Mouse (Mus musculus) embryo, embryonic 10.5 days (tissue): ENCODE measurements at regions not wholly inside any gene's neighbourhood (a gene's known extent, or its start where the extent isn't known, plus 50 kb on each side); places are given as distances from the start of the nearest gene placed in this dataset.

Source experiments
- DNase-seq: peaks from one replicate; pipeline ENCODE4 v3.0.0-alpha.2; 2015; ENCODE audit warnings: low spot score

DNA sequence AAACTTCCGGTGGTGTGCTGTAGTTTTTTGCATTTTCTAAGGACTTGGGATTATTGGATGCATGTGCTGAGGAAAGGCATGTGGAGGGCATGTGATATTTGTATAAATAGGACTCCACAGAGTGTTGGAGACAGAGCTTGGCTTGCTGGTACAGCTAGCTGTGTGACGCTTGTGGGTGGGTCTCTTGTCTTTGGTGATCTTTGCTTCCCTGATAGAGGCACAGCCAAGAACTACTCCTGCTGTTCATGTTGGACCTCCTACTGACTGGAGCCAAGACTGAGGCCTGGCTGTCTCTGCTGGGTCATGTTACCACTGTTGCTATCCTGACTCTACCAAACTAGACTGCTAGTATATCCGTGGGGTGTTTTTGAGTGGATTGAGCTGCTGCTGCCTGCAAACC lies 103.1 kb upstream of the Syndig1 start:
- DNase-seq: no peak

DNA sequence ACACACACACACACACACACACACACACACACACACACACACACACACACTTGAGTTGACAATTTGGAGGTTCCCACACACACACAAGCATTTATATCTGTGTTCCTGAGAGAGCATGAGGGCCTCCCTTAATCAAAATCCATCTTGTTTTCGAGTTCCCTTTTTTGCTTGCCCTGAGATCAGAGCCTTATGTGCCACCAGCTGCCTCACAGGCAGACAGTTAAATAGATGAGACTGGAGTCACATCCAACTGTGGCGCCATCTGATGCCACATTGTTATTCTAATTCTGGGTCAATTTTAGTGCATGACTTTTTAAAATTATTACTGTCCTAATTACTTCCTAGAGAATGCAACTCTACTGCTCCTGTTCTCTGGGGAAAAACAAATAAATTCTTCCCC lies 91.2 kb upstream of the Syndig1 start:
- no peak for DNase-seq

GRCm38 (mm10) chr2:149739886-149740285 lies 89.1 kb upstream of the Syndig1 start:
- no peak for DNase-seq

GRCm38 (mm10) chr2:149742661-149743060 lies 86.3 kb upstream of the Syndig1 start:
- DNase-seq: no peak

GRCm38 (mm10) chr2:149748240-149748822 lies 80.7 kb upstream of the Syndig1 start:
- no peak for DNase-seq

GRCm38 (mm10) chr2:149759151-149759550 lies 69.9 kb upstream of the Syndig1 start:
- DNase-seq: no peak

DNA sequence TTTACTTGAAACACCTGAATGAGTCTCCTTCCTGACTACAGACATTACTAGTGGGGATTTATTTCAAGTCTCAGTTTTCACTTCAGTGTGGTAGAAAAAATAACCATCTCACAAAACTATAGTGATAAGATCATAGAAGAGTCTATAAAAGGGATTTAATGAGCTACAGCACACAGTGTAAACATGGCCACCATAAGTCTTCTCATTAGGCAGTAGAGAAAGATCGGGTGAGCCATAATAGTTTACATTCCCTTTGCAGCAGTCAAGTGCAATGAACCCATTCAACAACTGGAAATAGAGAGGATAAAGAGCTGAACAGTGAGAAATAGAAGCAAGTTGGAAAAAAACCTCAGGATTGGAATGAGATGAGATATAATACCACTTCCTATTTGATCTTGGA lies 65.1 kb upstream of the Syndig1 start:
- no peak for DNase-seq

GRCm38 (mm10) chr2:149768027-149768426 lies 61.0 kb upstream of the Syndig1 start:
- no peak for DNase-seq

- no peak for DNase-seq
These were observed 60.5 kb upstream of the Syndig1 start for GRCm38 (mm10) chr2:149768551-149768950.

- no peak for DNase-seq
These were observed 51.7 kb upstream of the Syndig1 start for GRCm38 (mm10) chr2:149777316-149777715.
